Mouse (Mus musculus): ENCODE measurements around the gene Dlg3.

DNA sequence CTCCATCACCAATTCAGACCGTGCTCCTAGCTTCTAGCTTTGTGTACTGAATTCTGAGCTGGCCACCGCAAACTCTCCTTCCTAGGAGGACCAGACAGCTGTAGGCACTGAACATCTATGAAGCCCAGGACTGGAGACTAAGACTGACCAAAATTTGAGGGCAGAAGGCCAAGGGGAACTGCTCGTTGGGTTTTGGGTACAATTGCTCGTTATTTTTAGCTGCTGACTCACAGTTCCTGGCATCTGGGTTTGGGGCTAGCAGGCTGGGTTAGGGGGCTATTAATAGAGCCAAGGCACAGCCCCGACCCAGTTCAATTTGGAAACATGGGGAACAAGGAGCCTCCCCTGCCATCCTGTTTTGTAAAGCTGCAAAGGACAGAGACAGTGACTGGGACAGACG, 26.7 kb upstream of the Dlg3 start:
- TF ChIP-seq CTCF (IDR thresholded peaks at IDR 0.05; ENCODE audit: low read depth, low read length) = no peak
- TF ChIP-seq GATA1 (IDR thresholded peaks at IDR 0.05; ENCODE audit: borderline replicate concordance, low read length) = no peak
- TF ChIP-seq GATA2 (IDR thresholded peaks at IDR 0.05; ENCODE audit: borderline replicate concordance, low read depth, low read length) = no peak
- no peak for TF ChIP-seq TAL1 (conservative IDR thresholded peaks at IDR 0.05; ENCODE audit: low read depth, low read length)
